Mouse (Mus musculus) C2C12 (cell line): ENCODE data around the gene E430018J23Rik.

Experiments
- CTCF ChIP-seq: IDR thresholded peaks from one replicate; pipeline ENCODE4 v1.5.1; 2011; ENCODE audit not compliant: control insufficient read depth, insufficient read depth, insufficient read length
- MAX ChIP-seq: IDR thresholded peaks from one replicate; pipeline ENCODE4 v1.6.1; 2011; ENCODE audit warnings: mild to moderate bottlenecking, control low read depth
- MYOD1 ChIP-seq: IDR thresholded peaks from one replicate; pipeline ENCODE4 v1.6.1; 2011; ENCODE audit warnings: low read depth; ENCODE audit not compliant: control insufficient read depth, insufficient read length

DNA sequence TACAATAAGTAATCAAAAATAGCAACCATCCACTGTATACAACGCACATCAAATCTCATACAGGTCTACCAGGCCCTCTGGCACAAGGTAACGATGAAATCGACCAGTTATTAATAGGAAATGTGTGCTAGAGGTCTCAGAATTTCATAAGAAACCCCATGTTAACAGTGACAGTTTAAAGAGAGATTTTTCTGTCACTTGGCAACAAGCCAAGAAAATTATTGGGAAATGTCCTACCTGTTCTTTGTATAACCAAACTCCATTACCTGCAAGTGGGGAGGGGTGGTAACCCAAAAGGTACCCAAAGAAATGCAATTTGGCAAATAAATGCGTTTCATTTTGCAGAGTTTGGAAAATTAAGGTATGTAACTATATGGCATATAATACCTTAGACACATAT lies 35.0 kb downstream of the E430018J23Rik start:
- no peak for TF ChIP-seq CTCF
- TF ChIP-seq MAX: no peak
- no peak for TF ChIP-seq MYOD1
